Mouse (Mus musculus): ENCODE data around the gene G6pc3. TPM values are rescaled to one million over a fixed set of nuclear protein-coding genes. Genes with fewer than 3 reads are reported as not detected.
A peak's percentile ranks its signal among the peaks of the same experiment; 100 is the strongest.

G6pc3 gene
- polyA plus RNA-seq, 1 experiment from 2014 or later: 31.6 TPM

- Histone ChIP-seq H3K27ac (replicated peaks) (no peak overlapping the region), H3K4me3 (no peak overlapping the region), H3K36me3 (peaks cover 43% of the 10 kb centered on the region), H3K9me3 (no peaks in the 10 kb centered on the region), H3K27me3 (no peaks in the 10 kb centered on the region), H3K4me2 (no peak overlapping the region), H3K4me1 (replicated peaks) (peaks cover 91% of the 10 kb centered on the region), H3K9ac (no peak overlapping the region)
- no peak for ATAC-seq (ENCODE audit: low read depth)
- 83% methylated on average over 8 of the region's 8 CpGs for WGBS
Measured at GRCm38 (mm10) chr11:102221243-102221953, 32.0 kb downstream of the G6pc3 start.

DNA sequence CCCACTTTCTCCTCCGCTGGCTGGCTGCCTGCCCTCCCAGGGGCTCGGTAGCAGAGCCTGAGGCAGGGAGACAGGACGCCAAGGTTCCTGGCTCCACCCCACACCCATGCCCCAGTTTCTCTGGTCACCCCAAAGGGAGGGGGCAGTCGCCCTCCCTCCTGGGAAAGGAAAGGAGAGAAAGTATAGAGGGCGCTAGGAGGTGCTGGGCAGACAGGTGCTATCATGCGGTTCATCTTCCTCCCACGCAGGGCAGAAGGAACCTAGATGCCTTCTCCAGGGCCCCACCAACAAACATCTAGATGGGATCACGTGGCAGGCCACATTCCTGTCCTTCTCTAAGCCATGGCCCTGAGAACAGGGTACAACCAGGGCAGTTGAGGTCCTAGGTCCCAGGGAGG is 32.5 kb downstream of the G6pc3 start:
- Histone ChIP-seq H3K4me1 (replicated peaks) (peaks cover 91% of the 10 kb centered on the region), H3K27ac (replicated peaks) (no peak overlapping the region), H3K4me3 (no peak overlapping the region), H3K9me3 (no peaks in the 10 kb centered on the region), H3K36me3 (peaks cover 43% of the 10 kb centered on the region), H3K9ac (no peak overlapping the region), H3K4me2 (no peak overlapping the region), H3K27me3 (no peaks in the 10 kb centered on the region)
- WGBS: 80% methylated on average over 8 of the region's 8 CpGs
- ATAC-seq (ENCODE audit: low read depth): no peak

DNA sequence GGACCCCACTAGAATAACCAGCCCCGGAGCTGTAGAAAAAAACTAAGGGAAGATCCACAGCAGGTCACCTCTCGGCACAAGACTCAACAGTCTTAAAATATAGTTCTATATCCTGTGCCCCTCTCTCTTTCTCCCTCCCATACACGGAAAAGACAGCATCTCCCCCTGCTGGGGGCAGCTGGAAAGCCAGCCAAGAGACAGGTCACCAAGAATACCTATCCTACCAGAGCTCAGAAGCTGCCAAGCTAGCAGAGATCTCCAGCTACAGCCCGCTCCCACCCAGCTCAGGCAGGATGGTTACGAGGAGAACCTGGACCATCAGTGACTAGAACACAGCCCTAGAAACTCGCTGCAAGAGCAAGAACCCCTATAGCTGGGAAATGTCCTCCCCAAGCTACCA is 33.7 kb downstream of the G6pc3 start:
- Histone ChIP-seq H3K4me1 (replicated peaks) (peaks cover 91% of the 10 kb centered on the region), H3K9ac (0 out of 2 replicates have a peak overlapping the region, but pooled peaks have one; percentile 38), H3K27me3 (no peaks in the 10 kb centered on the region), H3K9me3 (no peaks in the 10 kb centered on the region), H3K4me3 (no peak overlapping the region), H3K27ac (replicated peaks) (no peak overlapping the region), H3K4me2 (no peak overlapping the region), H3K36me3 (peaks cover 35% of the 10 kb centered on the region)
- no peak for ATAC-seq (ENCODE audit: low read depth)
- 43% methylated on average over 6 of the region's 6 CpGs for WGBS

- no peak for ATAC-seq (ENCODE audit: low read depth)
- H3K36me3 ChIP-seq: peaks cover 34% of the 10 kb centered on the region
- WGBS: 3% methylated on average over 22 of the region's 22 CpGs
- peak overlapping the region; percentile 13 for H3K4me3 ChIP-seq
- H3K9ac ChIP-seq: peak overlapping the region; percentile 60
- H3K9me3 ChIP-seq: no peaks in the 10 kb centered on the region
- no peaks in the 10 kb centered on the region for H3K27me3 ChIP-seq
- H3K4me2 ChIP-seq: peak overlapping the region; percentile 47
- peaks cover 89% of the 10 kb centered on the region for H3K4me1 ChIP-seq (replicated peaks)
- H3K27ac ChIP-seq (replicated peaks): no peak overlapping the region
Measured at GRCm38 (mm10) chr11:102224686-102225085, 35.3 kb downstream of the G6pc3 start.

DNA sequence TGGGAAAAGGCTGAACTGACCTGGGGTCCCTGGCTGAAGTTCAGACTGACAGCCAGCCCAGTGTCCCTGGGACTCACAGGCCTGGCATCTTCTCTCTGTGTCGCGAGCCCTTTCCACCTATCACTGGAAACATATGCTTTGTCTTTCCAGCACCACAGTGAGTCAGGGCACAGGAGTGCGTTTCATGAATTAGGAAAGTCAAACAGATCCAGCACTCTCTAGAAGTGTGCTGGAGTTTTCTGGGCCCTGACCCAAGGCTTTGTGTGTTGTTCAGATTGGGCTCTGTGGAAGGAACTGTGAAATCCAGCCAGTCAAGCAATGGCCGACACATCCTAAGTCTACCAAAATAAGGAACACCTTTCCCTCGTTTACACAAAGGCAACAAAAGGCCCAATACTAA is 35.8 kb downstream of the G6pc3 start:
- Histone ChIP-seq H3K9ac (peak overlapping the region; percentile 60), H3K4me2 (peak overlapping the region; percentile 47), H3K27ac (replicated peaks) (no peak overlapping the region), H3K4me1 (replicated peaks) (peaks cover 84% of the 10 kb centered on the region), H3K27me3 (no peaks in the 10 kb centered on the region), H3K9me3 (no peaks in the 10 kb centered on the region), H3K4me3 (peak overlapping the region; percentile 13; the same call in 1 of the 2 replicates), H3K36me3 (peaks cover 28% of the 10 kb centered on the region)
- 65% methylated on average over 5 of the region's 5 CpGs for WGBS
- no peak for ATAC-seq (ENCODE audit: low read depth)

GRCm38 (mm10) chr11:102226067-102226978 is 36.9 kb downstream of the G6pc3 start:
- H3K9ac ChIP-seq: peak overlapping the region; percentile 97
- peak overlapping the region; percentile 90 for H3K4me2 ChIP-seq
- peaks cover 84% of the 10 kb centered on the region for H3K4me1 ChIP-seq (replicated peaks)
- H3K27me3 ChIP-seq: no peaks in the 10 kb centered on the region
- WGBS: 70% methylated on average over 12 of the region's 12 CpGs
- ATAC-seq (ENCODE audit: low read depth): no peak
- peaks cover 17% of the 10 kb centered on the region for H3K36me3 ChIP-seq
- peak overlapping the region; percentile 95; the same call in 1 of the 2 replicates for H3K27ac ChIP-seq (replicated peaks)
- H3K4me3 ChIP-seq: peak overlapping the region; percentile 81
- no peaks in the 10 kb centered on the region for H3K9me3 ChIP-seq

GRCm38 (mm10) chr11:102227270-102228190 is 38.1 kb downstream of the G6pc3 start:
- Histone ChIP-seq H3K4me1 (replicated peaks) (peaks cover 74% of the 10 kb centered on the region), H3K9me3 (no peaks in the 10 kb centered on the region), H3K4me2 (peak overlapping the region; percentile 90), H3K9ac (peak overlapping the region; percentile 97), H3K27me3 (no peaks in the 10 kb centered on the region), H3K27ac (replicated peaks) (peak overlapping the region; percentile 95), H3K4me3 (peak overlapping the region; percentile 81), H3K36me3 (peaks cover 5% of the 10 kb centered on the region)
- 8% methylated on average over 12 of the region's 12 CpGs for WGBS
- peak; percentile 32; the same call in 1 of the 2 replicates for ATAC-seq (ENCODE audit: low read depth)

DNA sequence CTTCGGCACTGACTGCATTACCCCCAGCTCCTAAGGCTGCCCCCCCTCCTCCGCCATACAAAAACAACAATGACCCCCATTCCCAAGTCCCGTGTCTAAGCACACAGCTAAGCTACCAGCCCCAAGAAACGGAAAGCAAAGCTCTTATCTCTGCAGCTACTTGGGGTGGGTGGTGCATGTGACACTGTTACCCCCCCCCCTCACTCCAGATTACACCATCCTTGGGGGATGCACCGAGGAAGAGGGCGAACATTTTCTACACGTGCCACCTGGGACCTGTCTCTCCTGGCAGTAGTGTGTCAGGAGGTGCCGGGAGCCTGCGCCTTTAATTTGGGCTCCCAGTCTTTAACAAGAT is 38.7 kb downstream of the G6pc3 start:
- Histone ChIP-seq H3K4me2 (peak overlapping the region; percentile 90), H3K36me3 (no peaks in the 10 kb centered on the region; the same call in 1 of the 2 replicates), H3K9ac (peak overlapping the region; percentile 97), H3K9me3 (no peaks in the 10 kb centered on the region), H3K27me3 (no peaks in the 10 kb centered on the region), H3K4me1 (replicated peaks) (peaks cover 68% of the 10 kb centered on the region), H3K4me3 (peak overlapping the region; percentile 81), H3K27ac (replicated peaks) (peak overlapping the region; percentile 95)
- no peak; the same call in 1 of the 2 replicates for ATAC-seq (ENCODE audit: low read depth)
- 10% methylated on average over 9 of the region's 9 CpGs for WGBS

DNA sequence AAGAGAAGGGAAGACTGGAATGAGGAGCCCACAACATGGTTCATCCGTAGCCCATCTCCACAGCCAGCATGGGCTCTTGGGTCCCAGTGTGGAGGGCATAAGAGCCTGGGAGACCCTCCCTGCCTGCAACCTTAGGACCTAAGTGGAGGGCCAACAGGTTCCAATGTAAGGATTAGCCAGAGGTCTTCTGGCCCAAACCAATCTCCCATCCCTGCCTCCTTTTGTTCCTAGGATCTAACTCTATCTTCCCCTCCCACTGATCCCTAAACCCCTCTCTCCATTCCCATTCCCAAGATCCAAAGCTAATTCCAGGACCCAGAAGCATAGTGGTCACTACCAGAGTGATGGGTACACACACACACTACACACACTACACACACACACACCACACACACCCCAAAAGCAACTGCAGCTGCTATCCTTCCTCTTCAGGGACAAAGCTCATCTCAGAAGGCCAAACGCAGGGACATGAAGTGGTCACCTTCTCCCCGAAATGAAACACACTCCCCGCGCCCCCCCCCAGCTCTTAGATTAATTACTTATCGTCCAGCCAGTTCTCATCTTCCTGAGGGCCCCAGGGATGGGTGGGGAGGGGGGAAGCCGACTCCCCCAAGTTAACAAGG is 39.3 kb downstream of the G6pc3 start:
- H3K9ac ChIP-seq: peak overlapping the region; percentile 97
- no peak for ATAC-seq (ENCODE audit: low read depth)
- H3K4me3 ChIP-seq: peak overlapping the region; percentile 81
- peak overlapping the region; percentile 90 for H3K4me2 ChIP-seq
- no peaks in the 10 kb centered on the region for H3K9me3 ChIP-seq
- H3K27ac ChIP-seq (replicated peaks): peak overlapping the region; percentile 95
- no peaks in the 10 kb centered on the region for H3K36me3 ChIP-seq
- H3K27me3 ChIP-seq: no peaks in the 10 kb centered on the region
- peaks cover 62% of the 10 kb centered on the region for H3K4me1 ChIP-seq (replicated peaks)
- WGBS: 8% methylated on average over 6 of the region's 7 CpGs

GRCm38 (mm10) chr11:102229331-102229953 is 40.0 kb downstream of the G6pc3 start:
- Histone ChIP-seq H3K4me3 (peak overlapping the region; percentile 81), H3K27ac (replicated peaks) (peak overlapping the region; percentile 95), H3K4me1 (replicated peaks) (peaks cover 55% of the 10 kb centered on the region), H3K4me2 (peak overlapping the region; percentile 90), H3K27me3 (no peaks in the 10 kb centered on the region), H3K9ac (peak overlapping the region; percentile 97), H3K36me3 (no peaks in the 10 kb centered on the region), H3K9me3 (no peaks in the 10 kb centered on the region)
- under 1% methylated on average over 21 of the region's 47 CpGs for WGBS
- ATAC-seq (ENCODE audit: low read depth): peak; percentile 34

Measured in neural tube, embryonic 13.5 days (tissue).